Mouse (Mus musculus) liver, embryonic 13.5 days (tissue): Measurements from ENCODE around the gene Nkx2-3. TPM values are rescaled to one million over a fixed set of nuclear protein-coding genes. Genes with fewer than 3 reads are reported as not detected.

Source experiments
- ATAC-seq: fragments of 200-750 bp; cut with Nextera tagmentation; 2 replicates; pipeline ENCODE4 v1.8.0; 2017; ENCODE audit warnings: low read depth, mild to moderate bottlenecking, moderate number of reproducible peaks, moderate library complexity
- DNase-seq: peaks from one replicate; pipeline ENCODE4 v3.0.0; 2022
- H3K27ac ChIP-seq: fragments of 300-500 bp; sonication (generic); 2 replicates; pipeline ENCODE4 v1.5.1; 2015; ENCODE audit warnings: moderate library complexity, mild to moderate bottlenecking, inconsistent platforms
- H3K27me3 ChIP-seq: fragments of 300-500 bp; sonication (generic); 2 replicates; pipeline ENCODE4 v1.6.1; 2015; ENCODE audit warnings: mild to moderate bottlenecking, inconsistent platforms
- H3K36me3 ChIP-seq: fragments of 300-500 bp; sonication (generic); 2 replicates; pipeline ENCODE4 v1.6.1; 2015; ENCODE audit warnings: mild to moderate bottlenecking, inconsistent platforms
- H3K4me1 ChIP-seq: fragments of 300-500 bp; sonication (generic); replicated peaks from 2 replicates; pipeline ENCODE4 v1.6.1; 2015; ENCODE audit warnings: inconsistent platforms
- H3K4me2 ChIP-seq: fragments of 300-500 bp; sonication (generic); 2 replicates; pipeline ENCODE4 v1.6.1; 2015; ENCODE audit warnings: inconsistent platforms, mild to moderate bottlenecking, moderate library complexity
- H3K4me3 ChIP-seq: fragments of 300-500 bp; sonication (generic); replicated peaks from 2 replicates; pipeline ENCODE4 v1.5.1; 2015; ENCODE audit warnings: mild to moderate bottlenecking, inconsistent platforms
- H3K9ac ChIP-seq: fragments of 300-500 bp; sonication (generic); 2 replicates; pipeline ENCODE4 v1.6.1; 2015; ENCODE audit warnings: mild to moderate bottlenecking, inconsistent platforms
- H3K9me3 ChIP-seq: fragments of 300-500 bp; sonication (generic); replicated peaks from 2 replicates; pipeline ENCODE4 v1.6.1; 2016; ENCODE audit warnings: inconsistent platforms
- WGBS: fragments of 180-500 bp; shearing (Covaris S2); methylation state at CpG from one replicate; pipeline ENCODE4 v1.1.7; 2015; ENCODE audit not compliant: insufficient replicate concordance; 5-methylcytosine and 5-hydroxymethylcytosine counted together
- polyA plus RNA-seq: library from polyadenylated mRNA; unstranded; fragments of >200 nt; fragmentation: Nextera tagmentation; extraction: Ambion mirVana; gene quantifications from 2 replicates; pipeline ENCODE4 v1.2.1, GENCODE M21; 2015

The Nkx2-3 gene
- polyA plus RNA-seq, 1 experiment from 2014 or later = 0.21 TPM

DNA sequence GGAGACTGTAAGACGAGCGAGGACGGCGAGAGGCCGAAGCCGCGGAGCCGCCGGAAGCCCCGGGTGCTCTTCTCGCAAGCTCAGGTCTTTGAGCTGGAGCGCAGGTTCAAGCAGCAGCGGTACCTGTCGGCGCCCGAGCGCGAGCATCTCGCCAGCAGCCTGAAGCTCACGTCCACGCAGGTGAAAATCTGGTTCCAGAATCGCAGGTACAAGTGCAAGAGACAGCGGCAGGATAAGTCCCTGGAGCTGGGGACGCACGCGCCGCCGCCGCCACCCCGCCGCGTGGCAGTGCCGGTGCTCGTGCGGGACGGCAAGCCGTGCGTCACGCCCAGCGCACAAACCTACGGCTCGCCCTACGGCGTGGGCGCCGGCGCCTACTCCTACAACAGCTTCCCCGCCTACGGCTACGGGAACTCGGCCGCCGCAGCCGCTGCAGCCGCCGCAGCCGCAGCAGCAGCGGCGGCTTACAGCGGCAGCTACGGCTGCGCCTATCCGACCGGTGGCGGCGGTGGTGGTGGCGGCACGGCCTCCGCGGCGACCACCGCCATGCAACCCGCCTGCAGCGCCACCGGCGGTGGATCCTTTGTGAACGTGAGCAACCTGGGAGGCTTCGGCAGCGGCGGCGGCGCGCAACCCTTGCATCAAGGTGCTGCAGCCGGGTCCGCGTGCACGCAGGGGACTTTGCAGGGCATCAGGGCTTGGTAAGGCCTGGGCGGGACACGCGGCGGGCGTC lies 2.4 kb downstream of the Nkx2-3 start:
- WGBS = 1% methylated on average over 92 of the region's 92 CpGs
- Histone ChIP-seq H3K9me3 (no peaks in the 10 kb centered on the region), H3K27ac (no peak overlapping the region), H3K4me3 (peak overlapping the region; percentile 33), H3K4me2 (peak overlapping the region; percentile 41), H3K36me3 (no peaks in the 10 kb centered on the region), H3K9ac (no peak overlapping the region), H3K27me3 (peaks cover 100% of the 10 kb centered on the region), H3K4me1 (peaks cover 25% of the 10 kb centered on the region)
- no peak for ATAC-seq
- no peak for DNase-seq

DNA sequence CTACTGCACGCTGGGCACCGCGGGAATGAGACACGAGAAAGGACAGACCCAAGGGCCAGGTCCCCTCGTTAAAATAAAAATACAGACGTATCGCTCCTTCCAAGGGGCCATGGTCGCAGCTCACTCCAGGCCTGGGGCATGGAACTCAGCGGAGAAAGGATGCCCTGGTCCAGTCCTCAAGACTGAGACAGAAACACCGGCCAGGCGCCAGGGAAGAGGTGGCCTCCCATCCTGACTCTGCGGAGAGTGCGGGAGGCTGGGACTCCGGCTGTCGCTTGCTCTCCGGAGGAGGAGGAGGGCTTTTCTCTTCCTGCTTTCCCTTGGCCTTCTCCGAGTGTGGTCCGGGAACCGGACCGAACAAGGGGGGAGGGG lies 2.9 kb downstream of the Nkx2-3 start:
- DNase-seq (no peak), ATAC-seq (no peak)
- Histone ChIP-seq H3K9ac (no peak overlapping the region), H3K4me1 (peaks cover 25% of the 10 kb centered on the region), H3K36me3 (no peaks in the 10 kb centered on the region), H3K9me3 (no peaks in the 10 kb centered on the region), H3K27me3 (peaks cover 100% of the 10 kb centered on the region), H3K4me3 (peak overlapping the region; percentile 33), H3K4me2 (peak overlapping the region; percentile 41), H3K27ac (no peak overlapping the region)
- WGBS = 2% methylated on average over 20 of the region's 20 CpGs

DNA sequence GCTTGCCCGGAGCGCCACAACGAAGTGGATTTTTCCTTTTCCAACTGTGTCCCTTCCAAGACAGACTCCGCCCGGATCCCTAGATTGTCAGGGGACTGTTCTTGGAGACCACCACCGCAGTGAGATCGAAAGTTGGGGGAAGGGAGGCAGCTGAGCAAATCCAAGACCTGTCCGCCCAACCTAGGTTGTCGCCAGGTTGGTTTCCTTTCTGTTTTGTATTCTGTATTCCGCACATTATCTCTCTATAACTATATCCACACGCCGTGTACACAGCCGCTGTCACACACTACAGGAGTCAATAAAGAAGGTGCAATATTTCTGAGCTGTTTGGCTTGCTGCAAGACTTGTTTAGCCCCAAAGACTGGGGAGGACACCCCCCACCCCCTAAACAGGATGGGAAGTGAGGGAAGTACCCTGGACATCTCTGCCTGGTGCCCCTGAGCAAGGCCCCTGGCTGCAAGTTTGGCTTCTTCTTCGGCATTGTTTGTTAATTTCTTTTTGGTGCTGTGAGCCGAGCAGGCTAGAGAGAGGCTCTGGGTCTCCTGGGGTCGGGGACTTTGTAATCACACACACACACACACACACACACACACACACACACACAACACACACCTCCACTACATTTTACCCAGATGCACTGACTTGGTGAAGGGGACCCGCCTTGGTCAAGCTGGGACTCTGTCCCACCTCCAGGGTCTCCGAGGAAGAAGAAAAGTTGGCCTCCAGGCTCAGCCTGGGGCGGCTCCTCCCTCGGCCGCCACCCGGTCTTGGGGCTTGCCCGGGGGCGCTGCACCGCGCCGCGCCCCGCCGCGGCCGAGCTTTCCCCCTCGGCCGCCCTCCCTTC lies 3.7 kb downstream of the Nkx2-3 start:
- Histone ChIP-seq H3K9ac (no peak overlapping the region), H3K4me2 (peak overlapping the region; percentile 41), H3K36me3 (no peaks in the 10 kb centered on the region), H3K4me1 (peaks cover 25% of the 10 kb centered on the region), H3K4me3 (peak overlapping the region; percentile 33), H3K9me3 (no peaks in the 10 kb centered on the region), H3K27ac (no peak overlapping the region), H3K27me3 (peaks cover 100% of the 10 kb centered on the region)
- no peak for DNase-seq
- ATAC-seq = no peak
- WGBS = 2% methylated on average over 34 of the region's 34 CpGs

- H3K4me3 ChIP-seq = peak overlapping the region; percentile 26
- H3K27ac ChIP-seq = no peak overlapping the region
- peak overlapping the region; percentile 17; the same call in 1 of the 2 replicates for H3K4me2 ChIP-seq
- H3K36me3 ChIP-seq = no peaks in the 10 kb centered on the region
- no peak for ATAC-seq
- no peaks in the 10 kb centered on the region for H3K9me3 ChIP-seq
- no peak for DNase-seq
- H3K4me1 ChIP-seq = peaks cover 25% of the 10 kb centered on the region
- H3K9ac ChIP-seq = no peak overlapping the region
- WGBS = under 1% methylated on average over 35 of the region's 35 CpGs
- H3K27me3 ChIP-seq = peaks cover 100% of the 10 kb centered on the region
Observed at GRCm38 (mm10) chr19:43616415-43616861, 4.3 kb downstream of the Nkx2-3 start.

GRCm38 (mm10) chr19:43616889-43617288 lies 4.8 kb downstream of the Nkx2-3 start:
- H3K9me3 ChIP-seq = no peaks in the 10 kb centered on the region
- no peaks in the 10 kb centered on the region for H3K36me3 ChIP-seq
- H3K4me3 ChIP-seq = no peak overlapping the region
- H3K4me1 ChIP-seq = peaks cover 25% of the 10 kb centered on the region
- H3K27me3 ChIP-seq = peaks cover 100% of the 10 kb centered on the region
- H3K4me2 ChIP-seq = no peak overlapping the region
- no peak overlapping the region for H3K27ac ChIP-seq
- ATAC-seq = no peak
- 3% methylated on average over 12 of the region's 12 CpGs for WGBS
- DNase-seq = no peak
- no peak overlapping the region for H3K9ac ChIP-seq

DNA sequence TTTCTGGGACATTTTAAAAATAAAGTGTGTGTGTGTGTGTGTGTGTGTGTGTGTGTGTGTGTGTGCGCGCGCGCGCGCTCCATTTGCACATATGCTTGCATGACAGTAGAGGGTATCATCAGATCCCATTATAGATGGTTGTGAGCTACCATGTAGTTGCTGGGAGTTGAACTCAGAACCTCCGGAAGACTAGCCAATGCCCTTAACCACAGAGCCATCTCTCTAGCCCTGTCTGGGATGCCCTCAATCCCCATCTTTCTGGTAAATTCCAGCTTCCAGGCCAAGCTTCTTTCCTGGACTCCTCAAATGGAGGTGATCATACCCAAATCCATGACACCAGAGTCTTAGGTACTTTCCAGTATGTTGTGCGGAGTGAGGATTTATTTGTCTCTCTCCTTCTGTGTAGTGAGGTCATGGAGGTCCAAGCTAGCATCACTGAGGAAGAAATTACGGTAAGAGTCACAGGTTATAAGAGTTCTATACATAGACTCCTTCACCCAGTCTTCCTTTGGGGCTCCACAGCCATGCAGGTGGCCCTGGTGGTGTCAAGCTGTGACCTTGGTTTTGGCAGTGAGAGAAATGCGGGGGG lies 5.7 kb downstream of the Nkx2-3 start:
- no peak overlapping the region for H3K4me2 ChIP-seq
- H3K4me1 ChIP-seq = peaks cover 15% of the 10 kb centered on the region
- no peak for ATAC-seq
- H3K27me3 ChIP-seq = peaks cover 100% of the 10 kb centered on the region
- H3K27ac ChIP-seq = no peak overlapping the region
- H3K4me3 ChIP-seq = no peak overlapping the region
- no peak for DNase-seq
- 50% methylated on average over 10 of the region's 10 CpGs for WGBS
- no peaks in the 10 kb centered on the region for H3K36me3 ChIP-seq
- H3K9me3 ChIP-seq = no peaks in the 10 kb centered on the region
- H3K9ac ChIP-seq = no peak overlapping the region

DNA sequence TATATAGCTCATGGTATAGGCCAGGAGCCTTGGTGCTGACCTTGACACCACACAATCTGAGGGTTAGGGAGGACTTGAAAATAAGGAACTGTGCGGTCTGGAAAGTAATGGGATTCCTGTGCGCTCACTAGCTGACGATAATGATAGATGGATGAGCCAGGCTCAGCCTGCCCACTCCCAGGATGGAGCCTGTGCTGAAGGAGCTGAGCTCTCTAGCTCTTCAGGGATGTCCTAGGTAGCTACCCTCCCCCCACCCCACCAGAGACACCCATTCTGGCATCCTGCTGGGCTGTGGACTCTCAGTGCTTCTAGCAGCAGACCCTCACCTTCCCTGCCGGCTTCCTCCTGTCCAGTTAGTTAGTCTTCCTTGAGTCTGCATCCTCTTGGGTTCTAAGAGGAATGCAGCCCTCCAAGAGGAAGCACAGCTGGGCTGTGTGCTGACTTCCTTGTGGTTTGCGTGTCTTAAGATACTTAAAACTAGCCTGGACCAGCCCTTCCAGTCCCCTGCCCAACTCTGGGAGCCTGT lies 6.4 kb downstream of the Nkx2-3 start:
- H3K27ac ChIP-seq = no peak overlapping the region
- H3K27me3 ChIP-seq = peaks cover 100% of the 10 kb centered on the region
- H3K4me2 ChIP-seq = no peak overlapping the region
- H3K4me1 ChIP-seq = peaks cover 15% of the 10 kb centered on the region
- no peak overlapping the region for H3K9ac ChIP-seq
- ATAC-seq = no peak
- no peaks in the 10 kb centered on the region for H3K36me3 ChIP-seq
- 8% methylated on average over 5 of the region's 5 CpGs for WGBS
- no peak for DNase-seq
- H3K9me3 ChIP-seq = no peaks in the 10 kb centered on the region
- no peak overlapping the region for H3K4me3 ChIP-seq

DNA sequence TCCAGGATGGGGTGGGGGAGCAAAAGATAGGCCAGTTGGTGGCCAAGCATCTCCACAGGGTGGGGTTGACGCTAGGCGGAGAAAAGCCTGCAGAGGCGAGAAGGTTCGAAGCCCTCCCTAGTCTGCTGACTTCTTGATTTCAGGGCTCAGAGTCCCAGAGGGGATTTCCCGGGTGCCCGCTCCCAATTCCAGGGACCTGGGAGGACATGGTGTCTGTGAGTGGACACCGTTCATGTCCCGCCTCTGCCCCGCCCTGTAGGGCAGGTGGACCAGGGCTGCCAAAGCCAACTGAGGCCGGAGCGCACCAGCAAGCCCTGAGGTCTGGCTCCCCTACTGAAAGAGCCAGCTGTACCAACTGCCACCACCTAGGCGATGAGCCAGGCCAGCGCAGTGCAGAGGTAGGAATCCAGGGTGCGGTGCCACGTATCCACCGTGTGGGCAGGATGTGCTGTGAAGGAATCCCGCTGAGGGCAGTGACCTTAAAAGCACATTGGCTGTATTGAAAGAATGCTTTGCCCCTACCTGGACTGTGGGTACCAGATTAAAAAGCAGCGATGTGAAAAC lies 7.9 kb downstream of the Nkx2-3 start:
- ATAC-seq (no peak), DNase-seq (no peak)
- Histone ChIP-seq H3K9me3 (no peaks in the 10 kb centered on the region), H3K4me3 (no peak overlapping the region), H3K4me1 (peaks cover 10% of the 10 kb centered on the region), H3K4me2 (no peak overlapping the region), H3K9ac (no peak overlapping the region), H3K27ac (no peak overlapping the region), H3K27me3 (peaks cover 100% of the 10 kb centered on the region), H3K36me3 (no peaks in the 10 kb centered on the region)
- 14% methylated on average over 18 of the region's 18 CpGs for whole genome bisulfite sequencing

GRCm38 (mm10) chr19:43623913-43624312 lies 11.8 kb downstream of the Nkx2-3 start:
- H3K36me3 ChIP-seq = no peaks in the 10 kb centered on the region
- 32% methylated on average over 4 of the region's 4 CpGs for WGBS
- no peak for ATAC-seq
- H3K4me2 ChIP-seq = no peak overlapping the region
- H3K9ac ChIP-seq = no peak overlapping the region
- H3K4me1 ChIP-seq = no peaks in the 10 kb centered on the region
- H3K9me3 ChIP-seq = no peaks in the 10 kb centered on the region
- H3K27me3 ChIP-seq = peaks cover 79% of the 10 kb centered on the region
- DNase-seq = no peak
- H3K27ac ChIP-seq = no peak overlapping the region
- H3K4me3 ChIP-seq = no peak overlapping the region

GRCm38 (mm10) chr19:43626160-43626559 lies 14.0 kb downstream of the Nkx2-3 start:
- Histone ChIP-seq H3K27ac (no peak overlapping the region), H3K9ac (no peak overlapping the region), H3K9me3 (no peaks in the 10 kb centered on the region), H3K4me2 (no peak overlapping the region), H3K4me3 (no peak overlapping the region), H3K36me3 (no peaks in the 10 kb centered on the region), H3K27me3 (peaks cover 63% of the 10 kb centered on the region), H3K4me1 (0 out of 2 replicates have a peak, but pooled peaks cover 5% of the 10 kb centered on the region)
- ATAC-seq (no peak), DNase-seq (no peak)
- WGBS = 39% methylated on average over 3 of the region's 3 CpGs

DNA sequence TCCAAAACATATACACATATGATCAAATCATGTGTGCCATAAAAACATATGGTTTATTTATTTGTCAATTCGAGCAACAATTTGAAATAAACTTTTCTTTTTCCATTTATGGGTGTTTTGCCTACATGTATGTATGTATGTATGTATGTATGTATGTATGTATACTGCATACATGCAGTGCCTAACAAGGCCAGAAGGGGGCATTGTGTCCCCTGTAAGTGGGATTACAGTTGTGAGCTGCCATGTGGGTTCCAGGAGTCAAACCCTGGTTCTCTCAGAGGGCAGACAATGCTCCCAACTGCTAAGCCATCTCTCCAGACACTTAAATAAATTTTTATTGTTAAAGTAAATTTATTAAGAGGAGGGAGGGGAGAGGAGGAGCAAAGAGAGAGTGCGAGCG lies 15.2 kb downstream of the Nkx2-3 start:
- H3K4me3 ChIP-seq = no peak overlapping the region
- no peaks in the 10 kb centered on the region for H3K9me3 ChIP-seq
- ATAC-seq (no peak), DNase-seq (no peak)
- no peak overlapping the region for H3K9ac ChIP-seq
- H3K4me2 ChIP-seq = no peak overlapping the region
- H3K27ac ChIP-seq = no peak overlapping the region
- H3K4me1 ChIP-seq = 0 out of 2 replicates have a peak, but pooled peaks cover 5% of the 10 kb centered on the region
- 76% methylated on average over 3 of the region's 3 CpGs for WGBS
- no peaks in the 10 kb centered on the region for H3K36me3 ChIP-seq
- H3K27me3 ChIP-seq = peaks cover 51% of the 10 kb centered on the region
